Mouse (Mus musculus): ENCODE measurements around the gene Ptpn6. TPM values are rescaled to one million over a fixed set of nuclear protein-coding genes. Genes with fewer than 3 reads are reported as not detected.

Ptpn6 gene
- total and polyA plus RNA-seq, 3 experiments = 91.9 to 184 TPM; not detected in 1

GRCm38 (mm10) chr6:124723541-124723940 is 15.0 kb downstream of the Ptpn6 start:
- H3K4me3 ChIP-seq (ENCODE audit: control insufficient read depth in 1 of 2, insufficient read depth in 1 of 2, low read depth in 2 of 2, low read length in 2 of 2) = no peak overlapping the region

DNA sequence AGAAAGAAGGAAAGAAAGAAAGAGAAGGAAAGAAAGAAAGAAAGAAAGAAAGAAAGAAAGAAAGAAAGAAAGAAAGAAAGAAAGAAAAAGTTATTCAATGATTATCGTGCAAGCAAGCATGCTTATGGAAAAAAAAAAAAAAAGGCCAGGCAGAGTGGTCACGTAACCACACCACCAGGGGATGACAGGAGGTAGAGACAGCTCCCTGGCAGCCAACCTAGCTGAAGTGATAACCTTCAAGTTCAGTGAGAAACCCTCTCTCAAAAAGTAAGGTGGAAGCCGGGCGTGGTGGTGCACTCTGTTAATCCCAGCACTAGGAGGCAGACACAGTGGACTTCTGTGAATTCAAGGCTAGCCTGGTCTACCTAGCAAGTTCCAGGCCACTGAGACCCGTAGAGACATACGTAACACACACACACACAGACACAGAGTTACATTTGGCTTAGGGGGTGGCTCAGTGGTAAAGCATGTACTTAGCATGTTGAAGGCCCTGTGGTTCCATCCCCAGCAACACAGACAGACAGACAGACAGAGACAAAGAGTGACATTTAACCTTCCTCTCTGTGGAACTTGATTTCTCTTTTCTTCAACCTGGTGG is 15.5 kb downstream of the Ptpn6 start:
- TF ChIP-seq ZMIZ1 (IDR thresholded peaks at IDR 0.05; ENCODE audit: low read depth, low read length) (no peak), ZKSCAN1 (IDR thresholded peaks at IDR 0.05; ENCODE audit: low read depth, low read length) (no peak), MAX (IDR thresholded peaks at IDR 0.05; ENCODE audit: low read length) (no peak), MXI1 (IDR thresholded peaks at IDR 0.05; ENCODE audit: low read depth, low read length) (no peak), NRF1 (IDR thresholded peaks at IDR 0.05; ENCODE audit: insufficient read depth, low read depth, low read length, poor library complexity, severe bottlenecking) (no peak), RAD21 (IDR thresholded peaks at IDR 0.05; ENCODE audit: low read depth, low read length) (no peak), UBTF (IDR thresholded peaks at IDR 0.05; ENCODE audit: borderline replicate concordance, insufficient read depth, low read depth, low read length) (no peak), ZNF384 (IDR thresholded peaks at IDR 0.05; ENCODE audit: low read depth, low read length) (no peak), USF2 (IDR thresholded peaks at IDR 0.05; ENCODE audit: borderline replicate concordance in 1 of 2, insufficient read depth in 1 of 2, low read depth in 1 of 2, low read length in 2 of 2) (no peak)
- Histone ChIP-seq H3K36me3 (ENCODE audit: control insufficient read depth in 1 of 2, insufficient read depth in 2 of 2, low read length in 2 of 2) (peaks cover 3 to 14% of the 10 kb centered on the region in 2 experiments), H3K9me3 (replicated peaks; ENCODE audit: insufficient read depth, low read length) (no peaks in the 10 kb centered on the region), H3K27ac (ENCODE audit: control insufficient read depth, low read depth, low read length) (no peak overlapping the region), H3K4me1 (ENCODE audit: control insufficient read depth in 1 of 2, insufficient read depth in 2 of 2, low read length in 2 of 2) (peaks cover 3 to 17% of the 10 kb centered on the region in 2 experiments; a peak in 3 of 4 replicates), H3K27me3 (ENCODE audit: control insufficient read depth in 1 of 2, insufficient read depth in 2 of 2, low read length in 2 of 2) (no peaks in the 10 kb centered on the region), H3K4me3 (ENCODE audit: control insufficient read depth in 1 of 2, insufficient read depth in 1 of 2, low read depth in 2 of 2, low read length in 2 of 2) (no peak overlapping the region), H3K79me2 (ENCODE audit: control insufficient read depth, insufficient read depth, low read length, poor library complexity) (no peaks in the 10 kb centered on the region), H3K9ac (ENCODE audit: control insufficient read depth, low read depth, low read length, poor library complexity, severe bottlenecking) (no peak overlapping the region)
- DNase-seq (ENCODE audit: low read depth, low spot score) = no peak

More at GRCm38 (mm10) chr6:124723541-124723940, 15.0 kb downstream of the Ptpn6 start:
- Histone ChIP-seq H3K9ac (ENCODE audit: control insufficient read depth, low read depth, low read length, poor library complexity, severe bottlenecking) (no peak overlapping the region), H3K27ac (ENCODE audit: control insufficient read depth, low read depth, low read length) (no peak overlapping the region), H3K79me2 (ENCODE audit: control insufficient read depth, insufficient read depth, low read length, poor library complexity) (no peaks in the 10 kb centered on the region), H3K9me3 (replicated peaks; ENCODE audit: insufficient read depth, low read length) (no peaks in the 10 kb centered on the region), H3K4me1 (ENCODE audit: control insufficient read depth in 1 of 2, insufficient read depth in 2 of 2, low read length in 2 of 2) (peaks cover 3 to 16% of the 10 kb centered on the region in 2 experiments; a peak in 3 of 4 replicates), H3K27me3 (ENCODE audit: control insufficient read depth in 1 of 2, insufficient read depth in 2 of 2, low read length in 2 of 2) (no peaks in the 10 kb centered on the region), H3K36me3 (ENCODE audit: control insufficient read depth in 1 of 2, insufficient read depth in 2 of 2, low read length in 2 of 2) (peaks cover 3 to 13% of the 10 kb centered on the region in 2 experiments)
- DNase-seq (ENCODE audit: low read depth, low spot score) = no peak
- TF ChIP-seq MYC (IDR thresholded peaks at IDR 0.05; ENCODE audit: low read depth, low read length) (no peak), GATA1 (IDR thresholded peaks at IDR 0.05; ENCODE audit: low read depth, low read length) (no peak), ZNF384 (IDR thresholded peaks at IDR 0.05; ENCODE audit: low read depth, low read length) (no peak), JUND (IDR thresholded peaks at IDR 0.05; ENCODE audit: low read depth, low read length) (no peak), RCOR1 (IDR thresholded peaks at IDR 0.05; ENCODE audit: low read depth, low read length) (no peak), USF2 (IDR thresholded peaks at IDR 0.05; ENCODE audit: borderline replicate concordance in 1 of 2, insufficient read depth in 1 of 2, low read depth in 1 of 2, low read length in 2 of 2) (no peak), UBTF (IDR thresholded peaks at IDR 0.05; ENCODE audit: borderline replicate concordance, insufficient read depth, low read depth, low read length) (no peak)
